Mouse (Mus musculus) MEL (cell line): ENCODE measurements around the gene Gm42715.

ENCODE experiments used
- CTCF ChIP-seq, 3 experiments: IDR thresholded peaks in 2 of 3; conservative IDR thresholded peaks in 1 of 3; 2 replicates each; pipeline ENCODE4 v1.5.1; 2011 to 2012; ENCODE audit warnings: low read length in 3 of 3, low read depth in 2 of 3, mild to moderate bottlenecking in 2 of 3, improper control_type of control experiment in 1 of 3, inconsistent platforms in 1 of 3, mixed read lengths in 1 of 3, moderate library complexity in 1 of 3; ENCODE audit not compliant: control insufficient read depth in 1 of 3, insufficient read depth in 1 of 3, poor library complexity in 1 of 3, severe bottlenecking in 1 of 3
- EP300 ChIP-seq, 2 experiments: IDR thresholded peaks; 2 replicates each; pipeline ENCODE4 v1.6.1; 2011; ENCODE audit warnings: improper control_type of control experiment in 2 of 2, low read length in 2 of 2, low read depth in 1 of 2, mild to moderate bottlenecking in 1 of 2
- ETS1 ChIP-seq: IDR thresholded peaks from 2 replicates; pipeline ENCODE4 v1.6.1; 2012; ENCODE audit warnings: low read depth, mild to moderate bottlenecking, inconsistent platforms, low read length, improper control_type of control experiment, moderate library complexity
- GATA1 ChIP-seq: IDR thresholded peaks from 2 replicates; pipeline ENCODE4 v1.6.1; 2011; ENCODE audit warnings: low read depth, low read length, improper control_type of control experiment
- JUND ChIP-seq: IDR thresholded peaks from 2 replicates; pipeline ENCODE4 v1.6.1; 2011; ENCODE audit warnings: low read depth, mild to moderate bottlenecking, improper control_type of control experiment, low read length
- MAFK ChIP-seq: IDR thresholded peaks from 2 replicates; pipeline ENCODE4 v1.6.1; 2011; ENCODE audit warnings: low read depth, mild to moderate bottlenecking, low read length, improper control_type of control experiment, borderline replicate concordance
- MXI1 ChIP-seq: IDR thresholded peaks from 2 replicates; pipeline ENCODE4 v1.6.1; 2011; ENCODE audit warnings: mild to moderate bottlenecking, low read depth, low read length, improper control_type of control experiment
- POLR2AphosphoS2 ChIP-seq: IDR thresholded peaks from 2 replicates; pipeline ENCODE4 v1.6.1; 2011; ENCODE audit warnings: low read length, improper control_type of control experiment
- POLR2AphosphoS5 ChIP-seq: IDR thresholded peaks from 2 replicates; pipeline ENCODE4 v1.6.1; 2012; ENCODE audit warnings: low read depth, borderline replicate concordance, mild to moderate bottlenecking, inconsistent platforms, low read length, moderate library complexity, mixed read lengths
- SMC3 ChIP-seq: IDR thresholded peaks from 2 replicates; pipeline ENCODE4 v1.6.1; 2011; ENCODE audit warnings: low read depth, low read length, improper control_type of control experiment
- TAL1 ChIP-seq: IDR thresholded peaks from 2 replicates; pipeline ENCODE4 v1.6.1; 2012; ENCODE audit warnings: mild to moderate bottlenecking, inconsistent platforms, low read length, moderate library complexity, mixed read lengths
- TCF12 ChIP-seq: IDR thresholded peaks from 2 replicates; pipeline ENCODE4 v1.6.1; 2014; ENCODE audit warnings: low read depth, mild to moderate bottlenecking, inconsistent platforms, low read length, improper control_type of control experiment, moderate library complexity
- USF2 ChIP-seq, 2 experiments: IDR thresholded peaks; 2 replicates each; pipeline ENCODE4 v1.6.1; 2011 to 2012; ENCODE audit warnings: improper control_type of control experiment in 2 of 2, low read length in 2 of 2, borderline replicate concordance in 1 of 2, inconsistent platforms in 1 of 2, low read depth in 1 of 2, mild to moderate bottlenecking in 1 of 2; ENCODE audit not compliant: insufficient read depth in 1 of 2

- TF ChIP-seq EP300 (IDR thresholded peaks at IDR 0.05; ENCODE audit: low read depth in 1 of 2, low read length in 2 of 2) (peak in 1 of 2 experiments; percentile 20; a peak in 2 of 4 replicates), TCF12 (peak; percentile 53), CTCF (IDR thresholded peaks at IDR 0.05 in 2 of 3, conservative IDR thresholded peaks at IDR 0.05 in 1 of 3; ENCODE audit: control insufficient read depth in 1 of 3, insufficient read depth in 1 of 3, low read depth in 2 of 3, low read length in 3 of 3, poor library complexity in 1 of 3, severe bottlenecking in 1 of 3) (no peak; a peak in 1 of 6 replicates), POLR2AphosphoS2 (peak; percentile 78), SMC3 (no peak), TAL1 (no peak), ETS1 (0 out of 2 replicates have a peak, but pooled peaks have one; percentile 23), JUND (0 out of 2 replicates have a peak, but pooled peaks have one; percentile 33), USF2 (IDR thresholded peaks at IDR 0.05; ENCODE audit: borderline replicate concordance in 1 of 2, insufficient read depth in 1 of 2, low read depth in 1 of 2, low read length in 2 of 2) (peak in 1 of 2 experiments; percentile 69; a peak in 2 of 4 replicates), MXI1 (peak; percentile 84), MAFK (no peak), POLR2AphosphoS5 (no peak), GATA1 (no peak)
These were observed 41.4 kb upstream of the Gm42715 start for GRCm38 (mm10) chr7:127477687-127478634.
